Mouse (Mus musculus): ENCODE measurements at regions not wholly inside any gene's neighbourhood (a gene's known extent, or its start where the extent isn't known, plus 50 kb on each side); places are given as distances from the start of the nearest gene placed in this dataset.

DNA sequence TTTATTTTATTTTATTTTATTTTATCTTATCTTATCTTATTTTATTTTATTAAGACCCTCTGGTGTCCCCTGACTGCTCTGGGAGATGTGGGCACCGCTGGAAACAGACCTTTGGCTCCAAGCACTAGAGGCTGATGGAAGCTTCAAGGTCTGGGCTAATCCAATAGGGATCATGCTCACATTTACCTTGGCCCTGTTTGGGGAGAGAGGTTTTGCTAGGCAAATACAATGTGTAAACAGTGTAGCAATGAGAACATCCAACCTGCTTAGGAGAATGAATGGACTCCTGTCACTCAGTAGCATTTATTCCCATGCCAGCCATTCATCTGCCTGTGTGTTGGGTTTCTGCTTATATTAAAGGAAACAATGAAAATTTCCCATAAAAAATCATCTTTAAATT lies 313.8 kb downstream of the Prdm2 start:
- Histone ChIP-seq H3K36me3 (no peaks in the 10 kb centered on the region), H3K4me2 (replicated peaks) (no peak overlapping the region), H3K9me3 (peaks cover 7% of the 10 kb centered on the region; the same call in 1 of the 2 replicates), H3K9ac (replicated peaks) (no peak overlapping the region), H3K27me3 (no peaks in the 10 kb centered on the region), H3K4me1 (replicated peaks) (no peaks in the 10 kb centered on the region), H3K27ac (no peak overlapping the region), H3K4me3 (replicated peaks) (no peak overlapping the region)
- no peak for ATAC-seq
- 77% methylated on average over 1 of the region's 1 CpGs for WGBS

DNA sequence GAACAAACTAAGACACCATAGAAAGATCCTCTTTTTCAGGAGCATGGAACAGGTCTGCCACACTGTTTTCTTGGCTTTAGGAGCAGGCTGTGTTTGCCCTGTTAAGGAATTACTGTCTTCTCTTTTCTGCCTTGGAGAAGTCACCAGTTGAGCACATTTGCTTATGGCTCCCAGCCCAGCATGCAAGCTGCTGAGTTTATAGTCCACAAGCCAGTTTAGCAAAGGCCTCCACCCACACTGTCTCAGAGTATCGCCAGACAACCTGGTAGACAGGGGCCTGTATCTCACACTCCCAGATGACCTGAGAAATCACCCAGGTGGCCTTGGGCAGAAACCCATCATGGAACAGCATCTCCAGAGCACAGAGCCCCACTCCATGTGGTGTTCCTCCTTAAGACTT lies 322.1 kb downstream of the Prdm2 start:
- H3K9ac ChIP-seq (replicated peaks): no peak overlapping the region
- 88% methylated on average over 1 of the region's 1 CpGs for WGBS

DNA sequence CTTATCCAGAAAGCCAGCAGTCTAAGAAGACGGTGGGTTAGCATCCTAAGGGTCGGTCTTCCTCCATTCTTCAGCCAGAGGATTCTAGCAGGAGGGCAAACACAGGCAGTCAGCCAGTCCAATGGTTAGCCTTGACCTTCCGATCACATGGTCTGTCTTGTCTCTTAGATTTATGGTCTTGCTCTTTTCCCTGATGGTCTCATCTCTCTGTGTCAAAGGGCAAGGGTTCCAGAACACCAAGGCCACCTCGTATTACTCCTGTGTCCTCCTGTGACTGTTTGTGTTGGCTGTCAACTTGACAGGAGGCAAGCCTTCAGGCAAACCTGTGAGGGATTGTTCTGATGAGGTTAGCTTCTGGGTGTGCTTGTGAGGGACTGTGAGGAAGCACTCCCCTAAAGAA lies 323.9 kb downstream of the Prdm2 start:
- no peak overlapping the region for H3K9ac ChIP-seq (replicated peaks)
- no peak overlapping the region for H3K4me3 ChIP-seq (replicated peaks)
- 85% methylated on average over 4 of the region's 4 CpGs for WGBS
- H3K4me2 ChIP-seq (replicated peaks): no peak overlapping the region
- H3K4me1 ChIP-seq (replicated peaks): peaks cover 11% of the 10 kb centered on the region; the same call in 1 of the 2 replicates
- no peak overlapping the region for H3K27ac ChIP-seq
- H3K27me3 ChIP-seq: 0 out of 2 replicates have a peak, but pooled peaks cover 3% of the 10 kb centered on the region
- ATAC-seq: no peak
- no peaks in the 10 kb centered on the region for H3K36me3 ChIP-seq
- H3K9me3 ChIP-seq: no peaks in the 10 kb centered on the region

More for the DNA sequence above, 322.1 kb downstream of the Prdm2 start:
- Histone ChIP-seq H3K36me3 (no peaks in the 10 kb centered on the region), H3K9me3 (no peaks in the 10 kb centered on the region), H3K4me3 (replicated peaks) (no peak overlapping the region), H3K4me1 (replicated peaks) (peaks cover 11% of the 10 kb centered on the region; the same call in 1 of the 2 replicates), H3K27me3 (0 out of 2 replicates have a peak, but pooled peaks cover 3% of the 10 kb centered on the region), H3K27ac (no peak overlapping the region), H3K4me2 (replicated peaks) (no peak overlapping the region)
- no peak for ATAC-seq

DNA sequence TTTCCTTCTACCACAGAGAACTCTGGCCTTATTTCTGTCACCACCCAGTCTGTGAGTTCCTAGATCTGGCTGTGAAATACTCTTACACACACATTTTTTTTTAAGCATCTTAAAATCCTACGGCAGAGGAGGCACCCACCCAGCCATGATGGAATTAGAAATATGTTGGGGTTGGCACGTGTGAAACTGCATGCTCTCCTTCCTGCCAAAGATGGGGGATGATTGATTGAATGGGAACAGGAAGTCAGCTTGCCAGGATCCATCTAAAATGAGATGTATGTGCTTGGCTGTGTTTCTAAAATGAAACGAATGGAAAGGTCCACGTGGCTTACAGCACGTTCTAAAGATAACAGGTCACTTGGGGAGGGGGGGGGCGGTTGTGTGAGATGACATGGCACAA lies 324.9 kb downstream of the Prdm2 start:
- Histone ChIP-seq H3K4me1 (replicated peaks) (peaks cover 11% of the 10 kb centered on the region; the same call in 1 of the 2 replicates), H3K4me2 (replicated peaks) (no peak overlapping the region), H3K4me3 (replicated peaks) (no peak overlapping the region), H3K27ac (no peak overlapping the region), H3K27me3 (0 out of 2 replicates have a peak, but pooled peaks cover 3% of the 10 kb centered on the region), H3K36me3 (no peaks in the 10 kb centered on the region), H3K9ac (replicated peaks) (no peak overlapping the region), H3K9me3 (no peaks in the 10 kb centered on the region)
- 80% methylated on average over 6 of the region's 6 CpGs for WGBS
- no peak for ATAC-seq

DNA sequence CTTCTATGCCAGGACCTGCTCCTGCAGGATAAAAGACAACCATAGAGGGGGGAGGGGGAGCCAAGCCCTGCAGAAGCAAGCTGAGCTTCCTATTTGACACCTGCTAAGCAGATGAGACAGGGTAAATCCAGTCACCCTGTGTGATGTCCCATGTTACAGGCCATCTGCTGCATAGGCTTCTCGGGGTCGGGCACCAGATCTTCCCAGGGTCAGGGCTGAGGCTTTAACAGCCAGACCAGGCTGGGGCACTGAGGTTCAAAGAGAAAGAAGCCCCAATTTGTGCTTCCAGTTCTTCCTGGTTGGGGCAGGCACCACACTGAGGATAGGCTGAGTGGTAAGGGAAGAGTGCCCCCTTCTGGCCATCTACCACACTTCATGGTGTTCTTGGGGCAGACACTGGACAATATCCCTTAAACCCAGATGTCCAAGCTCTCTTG lies 332.5 kb downstream of the Prdm2 start:
- WGBS: 6% methylated on average over 2 of the region's 2 CpGs
- no peaks in the 10 kb centered on the region for H3K27me3 ChIP-seq
- ATAC-seq: peak; percentile 84

DNA sequence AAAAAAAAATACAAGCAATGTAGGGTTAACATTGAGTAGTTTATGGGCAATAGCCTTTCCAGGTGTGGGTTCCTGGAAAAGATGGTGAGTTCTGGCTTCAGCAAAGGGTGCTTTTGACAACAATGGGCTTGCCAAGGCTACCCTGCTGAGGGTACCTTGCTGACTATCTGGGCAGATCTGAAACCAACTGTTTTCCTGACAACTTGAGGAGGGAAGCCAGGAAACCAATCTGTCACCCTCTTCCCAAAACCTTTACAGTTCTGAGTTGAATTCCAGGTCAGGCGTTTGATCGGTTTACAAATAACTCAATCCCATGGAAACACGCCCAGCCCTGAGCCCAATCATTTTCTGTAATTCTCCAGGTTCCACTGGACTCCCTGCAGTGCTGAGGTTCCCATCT lies 336.6 kb downstream of the Prdm2 start:
- no peak overlapping the region for H3K27ac ChIP-seq
- ATAC-seq: no peak
- WGBS: 90% methylated on average over 3 of the region's 3 CpGs
- H3K4me3 ChIP-seq (replicated peaks): no peak overlapping the region
- H3K4me2 ChIP-seq (replicated peaks): no peak overlapping the region
- H3K9me3 ChIP-seq: no peaks in the 10 kb centered on the region
- no peaks in the 10 kb centered on the region for H3K36me3 ChIP-seq
- no peak overlapping the region for H3K9ac ChIP-seq (replicated peaks)
- H3K4me1 ChIP-seq (replicated peaks): peaks cover 11% of the 10 kb centered on the region
- no peaks in the 10 kb centered on the region for H3K27me3 ChIP-seq

More for the DNA sequence above, 332.5 kb downstream of the Prdm2 start:
- Histone ChIP-seq H3K4me1 (replicated peaks) (peaks cover 11% of the 10 kb centered on the region), H3K9me3 (no peaks in the 10 kb centered on the region), H3K9ac (replicated peaks) (no peak overlapping the region), H3K4me2 (replicated peaks) (no peak overlapping the region), H3K36me3 (no peaks in the 10 kb centered on the region), H3K27ac (peak overlapping the region; percentile 7; the same call in 1 of the 2 replicates), H3K4me3 (replicated peaks) (no peak overlapping the region)

DNA sequence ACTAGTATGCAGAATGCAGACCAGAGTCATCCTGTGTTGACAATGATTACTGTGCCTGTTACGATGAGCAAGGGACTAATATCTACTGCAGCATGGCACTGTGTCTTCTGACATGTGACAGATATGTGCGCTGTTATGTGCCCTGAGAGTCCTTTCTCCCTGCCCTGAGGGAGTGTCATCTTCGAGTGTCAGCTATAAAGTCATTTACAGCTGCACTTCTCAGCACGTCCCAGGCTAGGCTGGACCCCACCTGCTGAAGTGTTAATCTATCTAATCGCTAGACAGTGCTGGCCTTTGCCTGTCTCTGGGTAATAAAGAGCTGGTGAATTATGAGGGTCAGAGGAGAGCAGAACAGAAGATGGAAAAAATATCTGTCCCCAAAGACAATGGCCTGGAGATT lies 337.7 kb downstream of the Prdm2 start:
- no peaks in the 10 kb centered on the region for H3K27me3 ChIP-seq
- no peak overlapping the region for H3K9ac ChIP-seq (replicated peaks)
- 83% methylated on average over 5 of the region's 5 CpGs for WGBS
- no peak overlapping the region for H3K4me2 ChIP-seq (replicated peaks)
- ATAC-seq: no peak
- H3K4me1 ChIP-seq (replicated peaks): peaks cover 4% of the 10 kb centered on the region
- H3K27ac ChIP-seq: no peak overlapping the region
- H3K4me3 ChIP-seq (replicated peaks): no peak overlapping the region
- H3K9me3 ChIP-seq: no peaks in the 10 kb centered on the region
- no peaks in the 10 kb centered on the region for H3K36me3 ChIP-seq

DNA sequence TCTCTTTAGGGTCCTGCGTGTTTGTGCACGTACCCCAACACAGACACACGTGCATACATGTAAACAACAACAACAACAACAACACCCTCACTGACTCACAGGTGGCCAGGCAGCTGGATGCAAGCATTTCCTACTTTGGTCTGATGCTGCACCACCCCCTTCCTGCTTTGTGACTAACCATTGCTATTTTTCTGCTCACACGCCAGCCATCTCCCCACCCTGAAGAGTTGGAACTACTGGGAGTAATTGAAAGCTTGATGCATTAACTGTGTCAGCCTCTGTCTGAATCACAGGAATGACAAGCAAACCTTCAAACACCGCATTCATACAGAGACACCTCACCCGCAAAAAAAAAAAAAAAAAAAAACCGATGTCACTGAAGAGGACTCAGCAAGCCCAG lies 346.5 kb downstream of the Prdm2 start:
- Histone ChIP-seq H3K9me3 (no peaks in the 10 kb centered on the region), H3K4me2 (replicated peaks) (no peak overlapping the region), H3K9ac (replicated peaks) (no peak overlapping the region), H3K4me1 (replicated peaks) (no peaks in the 10 kb centered on the region), H3K36me3 (no peaks in the 10 kb centered on the region), H3K4me3 (replicated peaks) (no peak overlapping the region), H3K27ac (no peak overlapping the region), H3K27me3 (no peaks in the 10 kb centered on the region)
- ATAC-seq: no peak
- 89% methylated on average over 7 of the region's 7 CpGs for WGBS

DNA sequence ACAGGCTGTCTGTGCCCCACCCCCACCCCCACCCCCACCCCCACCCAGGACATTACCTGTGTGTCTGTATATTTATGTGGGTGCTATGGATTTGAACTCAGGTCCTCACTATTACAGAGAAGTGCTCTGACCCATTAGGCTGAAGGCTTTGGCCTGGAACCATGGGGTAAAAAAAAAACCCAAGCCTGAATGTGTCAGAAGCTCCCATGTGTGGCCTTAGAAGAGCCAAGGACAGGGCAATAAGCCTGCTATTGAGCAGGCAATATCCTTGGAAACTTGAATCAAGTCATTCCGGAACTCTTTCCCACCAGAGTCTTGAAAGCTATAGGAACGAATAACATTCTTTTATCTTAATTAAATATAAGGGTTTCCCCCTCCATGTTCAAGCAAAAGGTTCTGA lies 347.2 kb downstream of the Prdm2 start:
- no peak overlapping the region for H3K9ac ChIP-seq (replicated peaks)
- no peaks in the 10 kb centered on the region for H3K9me3 ChIP-seq
- H3K4me3 ChIP-seq (replicated peaks): no peak overlapping the region
- H3K4me1 ChIP-seq (replicated peaks): no peaks in the 10 kb centered on the region
- no peak overlapping the region for H3K4me2 ChIP-seq (replicated peaks)
- ATAC-seq: no peak
- no peaks in the 10 kb centered on the region for H3K36me3 ChIP-seq
- H3K27me3 ChIP-seq: no peaks in the 10 kb centered on the region
- H3K27ac ChIP-seq: no peak overlapping the region
- 86% methylated on average over 2 of the region's 2 CpGs for WGBS

DNA sequence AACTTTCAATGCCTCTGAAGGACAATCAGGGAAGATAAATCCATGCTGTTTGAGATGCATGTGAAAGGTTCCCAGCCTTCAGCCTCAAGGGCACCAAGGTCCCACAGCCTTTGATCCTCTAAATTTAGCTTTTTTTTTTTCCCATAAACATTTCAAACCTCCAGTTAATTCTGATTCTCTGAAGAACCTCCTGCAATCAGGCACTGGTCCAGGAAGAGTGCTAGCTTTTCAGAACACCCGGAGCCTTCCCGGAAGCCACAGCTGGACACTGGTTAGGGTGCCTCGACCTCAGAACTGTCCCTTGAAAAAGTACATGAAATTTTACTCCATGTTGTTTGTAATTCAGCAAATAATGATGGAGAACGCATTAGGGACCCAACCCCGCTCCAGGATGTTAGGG lies 348.9 kb downstream of the Prdm2 start:
- 87% methylated on average over 5 of the region's 5 CpGs for WGBS
- Histone ChIP-seq H3K4me1 (replicated peaks) (no peaks in the 10 kb centered on the region), H3K4me2 (replicated peaks) (no peak overlapping the region)

DNA sequence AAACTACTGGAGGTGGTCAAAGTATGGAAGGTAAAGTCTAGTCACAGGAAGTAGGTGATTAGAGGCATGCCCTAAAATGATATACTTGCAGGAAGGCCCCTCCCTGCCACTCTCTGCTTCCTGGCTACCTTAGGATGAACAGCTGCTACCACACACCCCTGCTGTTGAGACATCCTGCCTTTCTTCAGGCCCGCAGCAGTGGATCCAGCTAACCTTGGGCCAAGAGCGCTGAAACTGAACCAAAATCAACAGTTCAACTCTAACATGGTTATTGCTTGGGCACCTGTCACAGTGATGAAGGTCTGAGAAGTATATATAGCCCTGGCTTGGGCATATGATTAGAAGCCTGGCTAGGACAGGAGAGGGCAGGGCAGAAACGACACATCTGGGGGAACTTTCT lies 352.4 kb downstream of the Prdm2 start:
- ATAC-seq: no peak
- Histone ChIP-seq H3K27ac (no peak overlapping the region), H3K4me1 (replicated peaks) (no peaks in the 10 kb centered on the region), H3K27me3 (no peaks in the 10 kb centered on the region), H3K4me3 (replicated peaks) (no peak overlapping the region), H3K36me3 (no peaks in the 10 kb centered on the region), H3K9ac (replicated peaks) (no peak overlapping the region), H3K4me2 (replicated peaks) (no peak overlapping the region), H3K9me3 (no peaks in the 10 kb centered on the region)
- 88% methylated on average over 3 of the region's 3 CpGs for WGBS

More for the DNA sequence above, 348.9 kb downstream of the Prdm2 start:
- no peak for ATAC-seq
- H3K9ac ChIP-seq (replicated peaks): no peak overlapping the region
- H3K27me3 ChIP-seq: no peaks in the 10 kb centered on the region
- H3K4me3 ChIP-seq (replicated peaks): no peak overlapping the region
- no peak overlapping the region for H3K27ac ChIP-seq
- H3K36me3 ChIP-seq: no peaks in the 10 kb centered on the region
- H3K9me3 ChIP-seq: no peaks in the 10 kb centered on the region

DNA sequence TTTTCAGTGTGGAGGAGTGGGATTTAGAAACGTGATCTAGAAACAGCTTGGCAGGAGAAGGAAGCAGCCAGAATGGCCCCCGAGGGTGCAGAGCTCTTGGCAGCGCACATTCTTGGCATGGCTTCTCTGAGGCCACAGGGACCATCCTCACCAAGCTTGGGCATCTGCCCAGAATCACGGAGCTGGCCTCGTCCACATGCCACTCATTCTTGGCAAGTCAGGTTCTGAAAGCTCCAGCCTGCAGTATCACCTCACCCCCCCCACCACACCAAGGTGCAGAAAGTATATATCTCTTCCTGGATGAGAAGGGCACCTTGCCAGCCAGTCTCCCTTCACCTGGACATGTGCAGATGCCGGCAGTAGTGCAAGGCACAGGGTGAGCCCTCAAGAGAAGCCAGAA lies 356.2 kb downstream of the Prdm2 start:
- Histone ChIP-seq H3K27me3 (no peaks in the 10 kb centered on the region), H3K4me3 (replicated peaks) (no peak overlapping the region), H3K36me3 (no peaks in the 10 kb centered on the region), H3K9ac (replicated peaks) (no peak overlapping the region), H3K4me2 (replicated peaks) (no peak overlapping the region), H3K4me1 (replicated peaks) (no peaks in the 10 kb centered on the region), H3K9me3 (no peaks in the 10 kb centered on the region), H3K27ac (no peak overlapping the region)
- no peak for ATAC-seq
- 80% methylated on average over 6 of the region's 6 CpGs for WGBS

DNA sequence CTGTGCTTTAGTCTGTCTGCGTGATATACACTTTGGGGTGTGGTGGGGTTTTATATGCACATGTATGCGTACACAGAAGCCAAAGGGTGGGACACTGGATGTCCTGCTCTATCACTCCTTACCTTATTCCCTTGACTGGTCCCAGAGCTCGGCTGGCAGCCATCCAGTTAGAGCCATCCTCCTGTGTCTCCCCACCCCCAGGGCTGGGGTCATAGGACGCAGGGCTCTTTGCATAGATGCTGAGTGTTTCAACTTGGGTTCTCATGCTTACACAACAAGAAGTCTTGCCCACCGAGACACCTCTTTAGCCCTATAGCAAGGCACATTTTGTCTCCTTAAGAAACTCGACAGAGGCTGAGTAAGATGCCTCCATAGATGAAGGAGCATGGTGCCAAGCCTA lies 357.2 kb downstream of the Prdm2 start:
- ATAC-seq: no peak
- Histone ChIP-seq H3K4me1 (replicated peaks) (no peaks in the 10 kb centered on the region), H3K4me3 (replicated peaks) (no peak overlapping the region), H3K27ac (no peak overlapping the region), H3K27me3 (no peaks in the 10 kb centered on the region), H3K4me2 (replicated peaks) (no peak overlapping the region), H3K9me3 (no peaks in the 10 kb centered on the region), H3K9ac (replicated peaks) (no peak overlapping the region), H3K36me3 (no peaks in the 10 kb centered on the region)
- 87% methylated on average over 6 of the region's 6 CpGs for WGBS
